Mouse (Mus musculus) bone marrow macrophage, adult 2 months (primary cell): ENCODE measurements at regions not wholly inside any gene's neighbourhood (a gene's known extent, or its start where the extent isn't known, plus 50 kb on each side); places are given as distances from the start of the nearest gene placed in this dataset.
A peak's percentile ranks its signal among the peaks of the same experiment; 100 is the strongest.

Source experiments
- H3K27ac ChIP-seq: 2 replicates; pipeline ENCODE4 v1.5.1; 2012; ENCODE audit warnings: low read depth, low read length; ENCODE audit not compliant: insufficient read depth
- H3K4me1 ChIP-seq: 2 replicates; pipeline ENCODE4 v1.6.1; 2012; ENCODE audit warnings: low read length; ENCODE audit not compliant: control insufficient read depth, insufficient read depth
- H3K4me3 ChIP-seq: 2 replicates; pipeline ENCODE4 v1.5.1; 2012; ENCODE audit warnings: mild to moderate bottlenecking, low read length, moderate library complexity; ENCODE audit not compliant: insufficient read depth
- CTCF ChIP-seq: IDR thresholded peaks from 2 replicates; pipeline ENCODE4 v1.5.1; 2012; ENCODE audit warnings: low read depth, mild to moderate bottlenecking, low read length, moderate library complexity
- POLR2A ChIP-seq: IDR thresholded peaks from 2 replicates; pipeline ENCODE4 v1.6.1; 2012; ENCODE audit warnings: mild to moderate bottlenecking, low read depth, low read length, borderline replicate concordance

DNA sequence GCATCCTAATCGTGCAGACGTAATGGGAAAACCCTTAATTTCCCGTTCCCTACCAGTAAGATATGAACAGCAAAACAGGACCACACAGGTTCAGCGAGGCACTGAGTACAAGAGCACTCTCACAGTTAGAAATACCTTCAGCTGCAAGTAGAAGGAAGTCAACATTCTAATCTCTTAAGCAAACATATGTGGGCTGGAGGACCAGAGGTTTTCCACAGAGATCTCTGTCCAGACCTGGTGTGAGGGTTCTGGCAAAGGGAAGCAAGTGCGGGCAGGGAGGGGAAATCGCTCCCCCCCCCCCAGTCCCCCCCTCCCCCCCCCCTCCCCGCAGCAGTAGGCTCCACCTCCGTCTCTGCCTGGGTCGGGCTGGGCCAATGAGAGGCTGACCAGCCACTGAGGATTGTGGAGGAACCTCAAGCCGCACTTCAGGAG, 108.6 kb upstream of the Man2a1 start:
- no peaks in the 10 kb centered on the region for H3K4me1 ChIP-seq
- no peak overlapping the region for H3K27ac ChIP-seq
- TF ChIP-seq POLR2A: no peak
- TF ChIP-seq CTCF: no peak
- H3K4me3 ChIP-seq: no peak overlapping the region

DNA sequence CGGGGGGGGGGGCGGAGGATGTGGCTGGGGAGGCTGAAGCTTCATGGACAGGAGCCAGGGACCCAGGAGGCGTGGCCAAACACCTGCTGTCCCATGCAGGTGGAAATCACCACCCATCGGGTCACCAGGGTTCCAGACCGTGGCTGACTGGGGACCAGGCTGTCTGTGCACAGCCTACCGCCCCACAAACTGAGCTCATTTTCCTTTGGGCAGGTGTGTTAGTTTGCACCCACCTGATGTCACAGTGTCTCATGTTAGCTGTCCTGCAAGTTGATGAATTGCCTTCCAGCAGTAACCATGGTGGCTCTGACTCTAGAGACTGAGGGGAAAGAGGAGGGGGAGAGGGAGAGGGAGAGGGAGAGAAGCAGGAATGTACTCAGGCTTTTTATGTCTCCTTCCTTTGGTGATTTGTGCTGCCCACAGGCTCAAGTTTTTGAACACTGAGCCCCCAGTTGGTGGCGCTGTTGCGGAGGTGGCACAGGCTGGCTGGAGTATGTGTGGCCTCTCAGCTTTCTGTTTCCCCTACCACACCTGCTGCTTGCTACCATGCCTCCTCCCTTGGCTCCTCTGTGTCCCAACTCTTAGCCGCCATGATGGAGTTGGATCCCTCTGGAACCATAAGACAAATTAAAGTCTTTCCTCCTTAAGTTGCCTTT, 107.8 kb upstream of the Man2a1 start:
- Histone ChIP-seq H3K4me3 (no peak overlapping the region), H3K4me1 (no peaks in the 10 kb centered on the region), H3K27ac (no peak overlapping the region)
- TF ChIP-seq CTCF: no peak
- no peak for TF ChIP-seq POLR2A

DNA sequence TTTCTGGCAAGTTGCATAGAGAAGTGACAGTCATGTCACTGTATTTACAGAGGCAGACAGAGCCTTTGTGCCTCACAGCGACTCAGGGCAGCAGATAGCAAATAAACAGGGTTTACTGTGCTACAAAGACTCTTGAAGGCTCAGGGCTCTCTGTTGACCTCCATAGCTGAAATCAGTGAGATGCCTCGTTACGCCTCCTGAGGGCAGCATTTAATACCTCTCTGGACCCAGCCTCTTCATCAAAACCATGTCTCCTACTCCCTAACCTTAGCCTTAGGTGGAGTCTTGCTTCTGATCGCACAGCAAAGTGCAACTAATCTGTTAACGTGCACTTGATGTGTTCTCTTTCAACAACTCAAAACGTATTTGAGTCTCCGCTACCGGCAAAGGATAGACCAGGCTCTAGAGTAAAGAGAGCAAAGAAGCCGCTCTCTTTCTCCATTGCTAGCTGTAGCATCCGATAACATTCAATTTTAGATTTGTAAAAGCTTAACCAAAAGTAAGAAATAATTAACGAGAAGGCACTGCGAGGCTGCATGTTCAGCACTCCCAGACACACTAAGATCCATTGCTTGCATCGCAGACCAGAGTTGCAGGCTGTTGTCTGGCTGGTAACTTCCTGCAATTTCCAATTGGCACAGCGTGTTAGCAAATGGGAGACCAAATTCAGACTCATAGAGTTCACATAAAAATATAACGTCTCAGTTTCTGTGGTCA, 101.1 kb upstream of the Man2a1 start:
- no peak overlapping the region for H3K4me3 ChIP-seq
- TF ChIP-seq POLR2A (no peak), CTCF (no peak)
- no peaks in the 10 kb centered on the region for H3K4me1 ChIP-seq
- no peak overlapping the region for H3K27ac ChIP-seq

DNA sequence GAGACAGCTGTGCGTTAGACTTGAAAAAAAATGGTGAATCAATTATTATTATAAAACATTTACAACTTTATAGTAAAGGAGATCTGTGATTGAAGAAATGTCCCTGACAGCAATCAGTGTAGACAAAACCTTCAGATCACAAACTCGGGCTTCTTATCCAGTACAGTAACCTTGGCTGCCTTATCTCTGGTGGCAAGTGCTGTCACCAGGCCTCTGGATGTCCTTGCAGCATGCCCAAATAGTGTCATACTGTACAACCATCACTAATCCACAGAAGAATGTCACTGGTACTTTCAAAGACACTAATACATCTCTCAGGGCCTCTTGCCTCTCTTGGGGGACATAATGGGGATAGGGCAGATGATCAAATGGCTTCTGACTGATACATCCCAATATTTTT, 98.2 kb upstream of the Man2a1 start:
- Histone ChIP-seq H3K4me3 (no peak overlapping the region), H3K27ac (no peak overlapping the region), H3K4me1 (no peaks in the 10 kb centered on the region)
- no peak for TF ChIP-seq POLR2A
- no peak for TF ChIP-seq CTCF

DNA sequence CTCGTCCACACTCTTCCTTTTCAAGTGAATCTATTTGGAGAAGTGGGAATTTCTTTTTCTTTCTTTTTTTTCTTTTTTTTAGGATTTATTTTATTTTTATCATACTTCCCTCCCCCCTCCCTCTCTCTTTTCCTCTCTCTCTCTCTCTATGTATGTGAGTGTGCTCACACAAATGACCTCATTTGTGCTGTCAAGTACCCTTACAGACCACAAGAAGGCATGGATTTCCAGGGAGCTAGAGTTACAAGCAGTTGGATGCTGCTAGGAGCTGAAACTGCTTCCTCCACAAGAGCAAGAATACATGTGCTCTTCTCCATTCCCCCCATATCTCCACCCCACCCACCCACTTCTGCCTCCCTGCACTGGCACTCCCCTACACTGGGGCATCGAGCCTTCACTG, 94.6 kb upstream of the Man2a1 start:
- no peak overlapping the region for H3K27ac ChIP-seq
- no peak for TF ChIP-seq POLR2A
- H3K4me3 ChIP-seq: no peak overlapping the region
- no peaks in the 10 kb centered on the region for H3K4me1 ChIP-seq

DNA sequence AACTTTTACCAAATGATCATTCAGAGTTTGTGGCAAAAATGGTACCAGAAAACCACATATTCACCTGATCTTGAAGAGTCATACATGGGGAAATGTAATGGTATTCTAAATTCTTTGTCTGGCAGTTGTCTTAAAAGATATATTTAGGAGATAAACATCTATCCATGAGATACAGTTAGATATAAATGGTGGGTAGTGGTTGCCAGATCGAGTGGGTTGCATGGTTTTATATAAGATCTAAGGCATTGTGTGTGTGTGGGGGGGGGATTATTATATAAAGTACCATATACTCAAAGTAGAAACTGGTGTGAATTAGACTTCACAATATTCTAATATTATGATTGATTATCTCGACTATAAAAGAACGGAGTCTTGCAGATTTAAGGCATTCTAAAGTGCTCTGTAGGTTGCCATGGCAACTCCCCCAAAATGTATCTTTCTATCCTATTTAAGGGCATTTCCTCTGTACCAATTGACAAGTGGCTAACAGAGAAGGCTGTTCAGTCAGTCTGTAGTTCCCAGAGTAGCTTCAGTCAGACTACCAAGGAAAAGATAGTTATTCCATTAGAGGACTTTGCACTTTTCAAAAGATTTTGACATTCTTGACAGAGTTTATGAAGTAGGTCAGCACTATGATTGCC, 89.3 kb upstream of the Man2a1 start:
- TF ChIP-seq CTCF (no peak), POLR2A (no peak)
- Histone ChIP-seq H3K4me3 (no peak overlapping the region), H3K4me1 (no peaks in the 10 kb centered on the region), H3K27ac (no peak overlapping the region)

DNA sequence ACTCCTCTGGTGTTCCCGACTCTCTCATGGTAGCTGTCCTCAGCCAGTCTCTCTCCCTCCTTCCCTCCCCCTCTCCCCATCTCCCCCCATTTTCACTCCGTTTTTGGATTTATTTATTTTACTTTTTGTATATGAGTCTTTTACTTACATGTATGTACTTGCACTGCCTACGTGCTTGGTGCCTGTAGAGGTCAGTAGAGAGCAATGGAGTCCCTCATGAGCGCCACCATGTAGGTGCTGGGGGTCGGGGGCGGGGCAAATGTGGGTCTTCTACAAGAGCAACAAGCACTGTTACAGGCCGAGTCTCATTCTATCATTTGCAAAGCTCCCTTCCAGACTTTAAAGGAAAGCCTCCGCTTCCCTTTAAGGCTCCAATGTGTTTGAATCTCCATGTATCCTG, 78.3 kb upstream of the Man2a1 start:
- H3K27ac ChIP-seq: no peak overlapping the region
- no peak overlapping the region for H3K4me3 ChIP-seq
- TF ChIP-seq CTCF (peak; percentile 67), POLR2A (no peak)
- no peaks in the 10 kb centered on the region for H3K4me1 ChIP-seq

DNA sequence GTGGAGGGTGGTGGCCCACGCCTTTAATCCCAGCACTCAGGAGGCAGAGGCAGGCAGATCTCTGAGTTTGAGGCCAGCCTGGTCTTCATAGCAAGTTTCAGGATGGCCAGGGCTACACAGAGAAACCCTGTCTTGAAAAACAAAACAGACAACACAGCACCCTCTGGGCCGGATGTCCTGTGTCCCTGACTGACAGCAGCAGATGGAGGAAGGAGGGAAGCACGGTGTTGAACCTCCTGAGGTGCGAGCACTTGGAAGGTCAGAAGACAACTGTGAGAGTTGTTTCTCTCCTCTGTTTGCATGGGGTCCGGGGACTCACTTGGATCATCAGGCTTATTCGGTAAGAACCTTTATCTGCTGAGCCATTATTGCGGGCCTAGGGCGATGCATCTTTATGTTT, 76.6 kb upstream of the Man2a1 start:
- Histone ChIP-seq H3K4me3 (no peak overlapping the region), H3K27ac (no peak overlapping the region), H3K4me1 (no peaks in the 10 kb centered on the region)
- TF ChIP-seq CTCF: no peak
- no peak for TF ChIP-seq POLR2A

DNA sequence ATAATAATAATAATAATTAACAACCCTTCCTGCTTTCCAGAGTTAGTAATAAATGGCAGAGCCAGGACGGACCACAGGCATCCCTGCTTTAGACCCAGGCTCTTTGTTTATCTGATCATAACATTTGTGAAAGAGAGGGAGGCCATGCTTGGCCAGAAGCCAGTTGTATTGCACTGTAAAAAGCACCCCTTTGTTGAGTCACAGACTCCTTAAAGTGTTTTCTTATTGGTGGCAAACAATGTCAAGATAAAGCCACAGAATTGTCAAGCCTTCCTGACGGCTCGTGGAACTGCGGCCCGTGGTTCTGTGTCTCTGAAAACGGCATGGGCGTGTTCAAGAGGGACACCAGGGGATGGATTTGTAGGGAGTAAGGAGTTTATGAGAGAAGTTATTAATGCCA, 72.7 kb upstream of the Man2a1 start:
- TF ChIP-seq POLR2A (no peak), CTCF (no peak)
- H3K4me3 ChIP-seq: no peak overlapping the region
- H3K4me1 ChIP-seq: 0 out of 2 replicates have a peak, but pooled peaks cover 2% of the 10 kb centered on the region
- H3K27ac ChIP-seq: no peak overlapping the region

DNA sequence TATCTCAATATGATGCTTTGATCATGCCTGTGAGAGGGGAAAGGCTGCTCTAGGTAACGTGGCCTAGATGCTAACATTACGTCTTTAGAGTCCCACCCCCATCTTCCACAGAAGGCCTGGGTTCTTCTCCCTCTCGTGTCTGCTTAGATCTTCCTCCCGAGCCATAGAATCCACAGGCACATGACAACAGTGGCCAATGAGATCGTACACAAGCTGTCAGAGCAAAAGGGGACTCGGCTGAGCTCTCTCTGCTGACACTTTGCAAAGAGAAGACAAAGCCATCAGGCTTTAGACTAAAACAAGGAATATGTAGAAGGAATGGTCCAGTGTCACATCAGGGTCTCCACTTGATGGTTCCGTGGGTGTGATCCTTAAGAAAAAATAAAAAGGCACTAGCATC, 72.1 kb upstream of the Man2a1 start:
- Histone ChIP-seq H3K27ac (no peak overlapping the region), H3K4me1 (0 out of 2 replicates have a peak, but pooled peaks cover 2% of the 10 kb centered on the region), H3K4me3 (no peak overlapping the region)
- TF ChIP-seq POLR2A: no peak
- TF ChIP-seq CTCF: no peak
